Mouse (Mus musculus): ENCODE measurements around the gene Ttll11.

Ttll11 gene

GRCm38 (mm10) chr2:35856901-35857300, 122.8 kb downstream of the Ttll11 start:
- no peak for TF ChIP-seq GATA4 (IDR thresholded peaks at IDR 0.05; ENCODE audit: insufficient replicate concordance, low read length)

GRCm38 (mm10) chr2:35854877-35855276, 124.8 kb downstream of the Ttll11 start:
- TF ChIP-seq GATA4 (IDR thresholded peaks at IDR 0.05; ENCODE audit: insufficient replicate concordance, low read length) = no peak

- no peak for TF ChIP-seq GATA4 (IDR thresholded peaks at IDR 0.05; ENCODE audit: insufficient replicate concordance, low read length)
Observed at GRCm38 (mm10) chr2:35852971-35853370, 126.7 kb downstream of the Ttll11 start.

GRCm38 (mm10) chr2:35852164-35852509, 127.6 kb downstream of the Ttll11 start:
- no peak for TF ChIP-seq GATA4 (IDR thresholded peaks at IDR 0.05; ENCODE audit: insufficient replicate concordance, low read length)

- no peak for TF ChIP-seq GATA4 (IDR thresholded peaks at IDR 0.05; ENCODE audit: insufficient replicate concordance, low read length)
Observed at GRCm38 (mm10) chr2:35851420-35852163, 128.1 kb downstream of the Ttll11 start.

- no peak for TF ChIP-seq GATA4 (IDR thresholded peaks at IDR 0.05; ENCODE audit: insufficient replicate concordance, low read length)
Observed at GRCm38 (mm10) chr2:35849632-35850230, 130.0 kb downstream of the Ttll11 start.

GRCm38 (mm10) chr2:35845611-35846504, 133.9 kb downstream of the Ttll11 start:
- no peak for TF ChIP-seq GATA4 (IDR thresholded peaks at IDR 0.05; ENCODE audit: insufficient replicate concordance, low read length)

GRCm38 (mm10) chr2:35843896-35844690, 135.6 kb downstream of the Ttll11 start:
- no peak for TF ChIP-seq GATA4 (IDR thresholded peaks at IDR 0.05; ENCODE audit: insufficient replicate concordance, low read length)

- no peak for TF ChIP-seq GATA4 (IDR thresholded peaks at IDR 0.05; ENCODE audit: insufficient replicate concordance, low read length)
Observed at GRCm38 (mm10) chr2:35842780-35843474, 136.8 kb downstream of the Ttll11 start.

GRCm38 (mm10) chr2:35841841-35842420, 137.8 kb downstream of the Ttll11 start:
- TF ChIP-seq GATA4 (IDR thresholded peaks at IDR 0.05; ENCODE audit: insufficient replicate concordance, low read length) = no peak

GRCm38 (mm10) chr2:35840956-35841816, 138.5 kb downstream of the Ttll11 start:
- no peak for TF ChIP-seq GATA4 (IDR thresholded peaks at IDR 0.05; ENCODE audit: insufficient replicate concordance, low read length)

- no peak for TF ChIP-seq GATA4 (IDR thresholded peaks at IDR 0.05; ENCODE audit: insufficient replicate concordance, low read length)
Observed at GRCm38 (mm10) chr2:35838751-35839479, 140.8 kb downstream of the Ttll11 start.

Measured in liver, adult (tissue).